Mouse (Mus musculus) kidney, adult 2 months (tissue): ENCODE data around the gene Ccnd2.

Experiments used
- CTCF ChIP-seq: fragments of 200-500 bp; conservative IDR thresholded peaks from 2 replicates; pipeline ENCODE4 v1.5.1; 2011; ENCODE audit warnings: low read depth, mild to moderate bottlenecking, control low read depth, low read length, moderate library complexity, mixed read lengths; ENCODE audit not compliant: insufficient read depth, insufficient read length
- POLR2A ChIP-seq: fragments of 200-500 bp; IDR thresholded peaks from one replicate; pipeline ENCODE4 v1.6.1; 2011; ENCODE audit warnings: low read depth, low read length, control low read depth

GRCm38 (mm10) chr6:127129659-127130058 is 22.3 kb downstream of the Ccnd2 start:
- TF ChIP-seq POLR2A (no peak), CTCF (no peak)
